Mouse (Mus musculus) CH12.LX (cell line): ENCODE data around the gene Pip5kl1. TPM values are rescaled to one million over a fixed set of nuclear protein-coding genes. Genes with fewer than 3 reads are reported as not detected.

ENCODE experiments used
- DNase-seq: peaks from one replicate; pipeline ENCODE4 v3.0.0-alpha.2; 2013; ENCODE audit errors: extremely low read depth
- H3K27ac ChIP-seq: 2 replicates; pipeline ENCODE4 v1.5.1; 2012; ENCODE audit warnings: low read depth, mild to moderate bottlenecking, control low read depth, moderate library complexity; ENCODE audit not compliant: insufficient read depth
- H3K27me3 ChIP-seq: replicated peaks from 2 replicates; pipeline ENCODE3; 2012; ENCODE audit warnings: inconsistent platforms
- H3K36me3 ChIP-seq, 2 experiments: replicated peaks in 1 of 2; 2 replicates each; pipeline versions ENCODE3 to v1.6.1; 2012; ENCODE audit warnings: inconsistent platforms in 1 of 2, low read length in 1 of 2, mild to moderate bottlenecking in 1 of 2, mixed read lengths in 1 of 2, moderate library complexity in 1 of 2; ENCODE audit not compliant: control insufficient read depth in 1 of 2, insufficient read depth in 1 of 2
- H3K4me1 ChIP-seq, 2 experiments: 2 replicates each; pipeline ENCODE4 v1.6.1; 2012; ENCODE audit warnings: inconsistent platforms in 1 of 2, moderate library complexity in 1 of 2; ENCODE audit not compliant: insufficient read depth in 2 of 2, control insufficient read depth in 1 of 2
- H3K4me2 ChIP-seq: 2 replicates; pipeline ENCODE4 v1.6.1; 2012; ENCODE audit warnings: low read depth, mild to moderate bottlenecking, control low read depth; ENCODE audit not compliant: poor library complexity, insufficient read depth, severe bottlenecking
- H3K4me3 ChIP-seq, 3 experiments: fragments of 150-350 bp in 1 of 3; sonication (generic) in 1 of 3; replicated peaks in 1 of 3; 2 replicates each; pipeline versions ENCODE3 to v1.5.1; 2011 to 2012; ENCODE audit warnings: low read depth in 2 of 3, low read length in 2 of 3, mild to moderate bottlenecking in 2 of 3, moderate library complexity in 2 of 3, control low read depth in 1 of 3, improper control_type of control experiment in 1 of 3, inconsistent platforms in 1 of 3, mixed read lengths in 1 of 3; ENCODE audit not compliant: poor library complexity in 1 of 3
- H3K79me2 ChIP-seq: replicated peaks from 2 replicates; pipeline ENCODE4 v1.6.1; 2012; ENCODE audit warnings: mild to moderate bottlenecking, moderate library complexity; ENCODE audit not compliant: control insufficient read depth, poor library complexity, insufficient read depth, severe bottlenecking; ENCODE audit errors: extremely low read depth
- H3K9ac ChIP-seq: 2 replicates; pipeline ENCODE4 v1.6.1; 2012; ENCODE audit warnings: low read depth, mild to moderate bottlenecking, control low read depth, moderate library complexity; ENCODE audit not compliant: insufficient read depth
- H3K9me3 ChIP-seq: replicated peaks from 2 replicates; pipeline ENCODE3; 2012; ENCODE audit warnings: low read length, inconsistent platforms, mixed read lengths
- CHD1 ChIP-seq: IDR thresholded peaks from 2 replicates; pipeline ENCODE4 v1.6.1; 2012; ENCODE audit warnings: low read depth, low read length, improper control_type of control experiment, inconsistent platforms
- CHD2 ChIP-seq: IDR thresholded peaks from 2 replicates; pipeline ENCODE4 v1.6.1; 2011; ENCODE audit warnings: low read length, improper control_type of control experiment
- CTCF ChIP-seq, 2 experiments: IDR thresholded peaks in 1 of 2; conservative IDR thresholded peaks in 1 of 2; 2 replicates each; pipeline ENCODE4 v1.5.1; 2011 to 2012; ENCODE audit warnings: low read depth in 2 of 2, low read length in 2 of 2, improper control_type of control experiment in 1 of 2, inconsistent platforms in 1 of 2, mild to moderate bottlenecking in 1 of 2, moderate library complexity in 1 of 2
- EP300 ChIP-seq: IDR thresholded peaks from 2 replicates; pipeline ENCODE4 v1.6.1; 2011; ENCODE audit warnings: low read length, improper control_type of control experiment
- ETS1 ChIP-seq: conservative IDR thresholded peaks from 2 replicates; pipeline ENCODE4 v1.6.1; 2012; ENCODE audit warnings: low read depth, mild to moderate bottlenecking, inconsistent platforms, low read length, improper control_type of control experiment, moderate library complexity
- GABPA ChIP-seq: IDR thresholded peaks from 2 replicates; pipeline ENCODE4 v1.6.1; 2012; ENCODE audit warnings: low read depth, low read length, improper control_type of control experiment, inconsistent platforms; ENCODE audit not compliant: insufficient replicate concordance
- HCFC1 ChIP-seq: IDR thresholded peaks from 2 replicates; pipeline ENCODE4 v1.6.1; 2012; ENCODE audit warnings: low read depth, mild to moderate bottlenecking, inconsistent platforms, low read length, improper control_type of control experiment
- IRF4 ChIP-seq: IDR thresholded peaks from 2 replicates; pipeline ENCODE4 v1.6.1; 2014; ENCODE audit warnings: low read depth, mild to moderate bottlenecking, inconsistent platforms, low read length, improper control_type of control experiment
- JUN ChIP-seq: IDR thresholded peaks from 2 replicates; pipeline ENCODE4 v1.6.1; 2011; ENCODE audit warnings: low read depth, mild to moderate bottlenecking, low read length, improper control_type of control experiment, moderate library complexity; ENCODE audit not compliant: insufficient read depth
- KAT2A ChIP-seq: IDR thresholded peaks from 2 replicates; pipeline ENCODE4 v1.6.1; 2012; ENCODE audit warnings: low read length, improper control_type of control experiment, inconsistent platforms; ENCODE audit not compliant: insufficient replicate concordance
- MEF2A ChIP-seq: IDR thresholded peaks from 2 replicates; pipeline ENCODE4 v1.6.1; 2014; ENCODE audit warnings: low read depth, mild to moderate bottlenecking, inconsistent platforms, low read length, improper control_type of control experiment, borderline replicate concordance
- MXI1 ChIP-seq: IDR thresholded peaks from 2 replicates; pipeline ENCODE4 v1.6.1; 2011; ENCODE audit warnings: mild to moderate bottlenecking, low read depth, low read length, improper control_type of control experiment
- MYC ChIP-seq: IDR thresholded peaks from 2 replicates; pipeline ENCODE4 v1.6.1; 2011; ENCODE audit warnings: low read depth, mild to moderate bottlenecking, improper control_type of control experiment, low read length
- NELFE ChIP-seq: IDR thresholded peaks from 2 replicates; pipeline ENCODE4 v1.6.1; 2011; ENCODE audit warnings: low read depth, low read length, improper control_type of control experiment
- NRF1 ChIP-seq: IDR thresholded peaks from 2 replicates; pipeline ENCODE4 v1.6.1; 2014; ENCODE audit warnings: low read depth, mild to moderate bottlenecking, inconsistent platforms, low read length, improper control_type of control experiment, moderate library complexity
- PAX5 ChIP-seq: IDR thresholded peaks from 2 replicates; pipeline ENCODE4 v1.6.1; 2012; ENCODE audit warnings: low read length, inconsistent platforms, mixed read lengths
- POLR2A ChIP-seq: IDR thresholded peaks from 2 replicates; pipeline ENCODE4 v1.6.1; 2011; ENCODE audit warnings: low read depth, mild to moderate bottlenecking, improper control_type of control experiment, low read length
- POLR2AphosphoS2 ChIP-seq: IDR thresholded peaks from 2 replicates; pipeline ENCODE4 v1.6.1; 2011; ENCODE audit warnings: low read depth, low read length, improper control_type of control experiment
- RAD21 ChIP-seq: IDR thresholded peaks from 2 replicates; pipeline ENCODE4 v1.6.1; 2011; ENCODE audit warnings: low read depth, mild to moderate bottlenecking, low read length, improper control_type of control experiment, moderate library complexity
- RCOR1 ChIP-seq: conservative IDR thresholded peaks from 2 replicates; pipeline ENCODE4 v1.6.1; 2012; ENCODE audit warnings: low read depth, mild to moderate bottlenecking, inconsistent platforms, low read length, improper control_type of control experiment
- SMC3 ChIP-seq: IDR thresholded peaks from 2 replicates; pipeline ENCODE4 v1.6.1; 2011; ENCODE audit warnings: low read depth, low read length, improper control_type of control experiment
- TCF12 ChIP-seq: IDR thresholded peaks from 2 replicates; pipeline ENCODE4 v1.6.1; 2014; ENCODE audit warnings: low read depth, mild to moderate bottlenecking, inconsistent platforms, low read length, improper control_type of control experiment
- UBTF ChIP-seq: IDR thresholded peaks from 2 replicates; pipeline ENCODE4 v1.6.1; 2012; ENCODE audit warnings: low read depth, mild to moderate bottlenecking, inconsistent platforms, low read length, improper control_type of control experiment, moderate library complexity
- USF1 ChIP-seq: IDR thresholded peaks from 2 replicates; pipeline ENCODE4 v1.6.1; 2014; ENCODE audit warnings: low read depth, mild to moderate bottlenecking, inconsistent platforms, low read length, improper control_type of control experiment
- ZKSCAN1 ChIP-seq: IDR thresholded peaks from 2 replicates; pipeline ENCODE4 v1.6.1; 2012; ENCODE audit warnings: low read depth, inconsistent platforms, low read length, improper control_type of control experiment, borderline replicate concordance
- ZMIZ1 ChIP-seq: IDR thresholded peaks from 2 replicates; pipeline ENCODE4 v1.6.1; 2012; ENCODE audit warnings: low read depth, mild to moderate bottlenecking, inconsistent platforms, low read length, improper control_type of control experiment
- dilution Hi-C: fragments of 300-500 bp; cut with MboI; formaldehyde crosslinking; loops from 2 replicates; pipeline ENCODE4 v1.14.3; 2020; ENCODE audit warnings: low sequenced_read_pairs; ENCODE audit not compliant: extremely low pct_unique_long_range_greater_than_20kb, extremely low pct_ligation_motif_present
- in situ Hi-C: fragments of 300-500 bp; cut with MboI; formaldehyde crosslinking; loops from 3 replicates; pipeline ENCODE4 v1.14.3; 2019; ENCODE audit warnings: low sequenced_read_pairs, low pct_ligation_motif_present, low pct_unique_long_range_greater_than_20kb, mixed read lengths
- polyA plus RNA-seq: library from polyadenylated mRNA; unstranded; fragments of >175 nt; gene quantifications from 2 replicates; pipeline ENCODE4 v1.2.1, GENCODE M21; 2012; ENCODE audit warnings: low read depth; ENCODE audit not compliant: insufficient read length
- total RNA-seq, 2 experiments: library from RNA; depleted of rRNA; stranded (reverse); fragments of 300-350 nt in 1 of 2; fragments of >200 nt in 1 of 2; gene quantifications; 2 replicates each; pipeline ENCODE4 v1.2.3; 2012 to 2014

Pip5kl1 gene
- total and polyA plus RNA-seq, 3 experiments: 0.28 to 0.64 (median 0.57) TPM

DNA sequence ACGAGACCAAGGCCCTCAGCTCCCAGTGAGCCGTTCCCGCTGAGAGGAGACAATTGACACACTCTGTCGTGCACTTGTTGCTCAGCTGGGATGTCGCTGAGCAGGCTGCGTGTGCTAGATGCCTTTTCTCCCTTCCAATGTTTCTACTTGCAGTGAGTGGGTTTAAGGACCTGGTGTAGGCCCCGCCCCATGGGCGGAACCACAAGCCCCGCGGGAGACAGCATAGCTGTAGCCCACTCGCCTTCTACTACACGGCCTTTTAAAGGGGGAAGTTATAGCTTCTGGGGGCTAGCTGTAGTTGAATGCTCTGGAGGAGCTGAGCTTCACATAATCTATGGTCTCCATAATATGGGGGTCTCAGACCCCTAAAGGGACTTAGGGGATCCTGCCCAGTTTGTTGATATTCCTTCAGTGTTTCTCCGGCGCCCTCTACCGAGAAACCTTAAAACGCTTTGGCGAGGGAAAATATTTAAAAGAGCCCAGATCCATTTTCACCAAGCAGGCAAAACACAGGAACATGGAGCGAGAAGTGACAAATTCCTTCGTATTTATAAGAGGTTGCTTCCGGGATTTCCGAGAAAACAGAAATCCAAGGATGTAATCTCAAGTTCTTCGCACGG is 36.1 kb downstream of the Pip5kl1 start:
- dilution Hi-C loops (no loop called here), in situ Hi-C loops (loop anchor here (5.0 kb wide), 1 partner anchor 33 kb away; the partner anchor contains the start of gene 9430097D07Rik)
- TF ChIP-seq NRF1 (no peak), KAT2A (no peak), EP300 (no peak), MEF2A (no peak), CTCF (conservative IDR thresholded peaks at IDR 0.05 in 1 of 2, IDR thresholded peaks at IDR 0.05 in 1 of 2; ENCODE audit: low read depth in 2 of 2, low read length in 2 of 2) (peak; percentile 22 to 76; a peak in 3 of 4 replicates), USF1 (no peak), GABPA (no peak), NELFE (no peak), ETS1 (no peak), RCOR1 (no peak), POLR2A (no peak), POLR2AphosphoS2 (no peak), UBTF (no peak), MXI1 (no peak), CHD2 (no peak), SMC3 (peak; percentile 43), ZMIZ1 (no peak), RAD21 (peak; percentile 46), TCF12 (no peak), PAX5 (no peak)
- Histone ChIP-seq H3K27me3 (no peaks in the 10 kb centered on the region), H3K79me2 (0 out of 2 replicates have a peak, but pooled peaks cover 2% of the 10 kb centered on the region), H3K4me2 (peak overlapping the region; percentile 76), H3K36me3 (peaks cover 17 to 42% of the 10 kb centered on the region in 2 experiments), H3K9me3 (no peaks in the 10 kb centered on the region), H3K27ac (no peak overlapping the region), H3K4me1 (peaks cover 11 to 39% of the 10 kb centered on the region in 2 experiments), H3K9ac (no peak overlapping the region), H3K4me3 (peak overlapping the region in 2 of 3 experiments; percentile 14 to 19)
- DNase-seq: peak; percentile 39

DNA sequence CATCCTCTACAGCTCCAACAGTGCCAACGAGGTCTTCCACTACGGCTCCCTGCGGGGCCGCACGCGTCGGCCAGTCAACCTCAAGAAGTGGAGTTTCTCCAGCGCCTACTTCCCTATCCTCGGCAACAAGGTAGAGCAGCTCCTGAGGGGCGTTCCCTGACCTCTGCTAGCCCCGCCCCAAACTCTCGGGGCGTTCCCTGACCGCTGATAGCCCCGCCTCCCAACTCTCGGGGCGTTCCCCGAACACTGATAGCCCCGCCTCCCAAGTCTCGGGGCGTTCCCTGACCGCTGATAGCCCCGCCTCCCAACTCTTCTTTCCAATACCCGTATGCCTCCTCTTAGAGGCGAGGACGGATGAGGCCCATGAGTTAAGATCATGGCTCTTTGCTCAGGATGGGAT is 37.7 kb downstream of the Pip5kl1 start:
- H3K36me3 ChIP-seq: peaks cover 25 to 55% of the 10 kb centered on the region in 2 experiments
- TF ChIP-seq USF1: no peak
- no peak for TF ChIP-seq SMC3
- no peak for TF ChIP-seq MEF2A
- no peak for TF ChIP-seq MYC
- no peak for TF ChIP-seq JUN
- TF ChIP-seq KAT2A: no peak
- no peak for TF ChIP-seq TCF12
- no peak for TF ChIP-seq IRF4
- no peak for TF ChIP-seq CHD1
- no peak for TF ChIP-seq UBTF
- TF ChIP-seq HCFC1: no peak
- TF ChIP-seq ZKSCAN1: no peak
- TF ChIP-seq POLR2AphosphoS2: no peak
- H3K27ac ChIP-seq: no peak overlapping the region
- no peak for DNase-seq
- no peak overlapping the region for H3K4me3 ChIP-seq
- H3K9me3 ChIP-seq: peaks cover 2% of the 10 kb centered on the region
- H3K9ac ChIP-seq: no peak overlapping the region
- no peaks in the 10 kb centered on the region for H3K27me3 ChIP-seq
- dilution Hi-C loops (no loop called here), in situ Hi-C loops (loop anchor here (5.0 kb wide), 1 partner anchor 35 kb away; the partner anchor contains the start of gene 9430097D07Rik)
- 0 out of 2 replicates have a peak, but pooled peaks cover 2% of the 10 kb centered on the region for H3K79me2 ChIP-seq
- peaks cover 11 to 32% of the 10 kb centered on the region in 2 experiments for H3K4me1 ChIP-seq
- no peak overlapping the region for H3K4me2 ChIP-seq
